In the genomic region with DNA sequence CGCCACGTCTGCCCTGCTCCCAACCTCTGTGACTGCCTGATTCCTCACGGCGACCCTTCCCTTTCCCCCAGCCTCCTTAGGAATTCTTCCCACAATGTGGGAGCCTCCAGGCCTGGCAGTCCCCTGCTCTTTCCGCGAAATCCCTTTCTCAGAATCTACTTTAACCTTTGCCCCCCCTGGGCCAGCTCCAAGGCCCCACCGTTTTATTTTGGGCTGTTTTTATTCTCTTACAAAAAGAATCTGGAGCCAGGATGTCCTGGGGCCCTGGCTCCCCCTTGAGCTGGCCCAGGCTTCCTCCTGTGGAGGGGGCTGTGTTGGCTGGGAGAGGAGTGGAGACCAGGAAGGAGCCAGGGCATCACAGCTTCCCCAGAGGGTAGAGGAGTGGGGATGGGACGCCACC, we compare ENCODE assay signal across 11 mouse cellular contexts.
DNase-seq lines count a peak whose midpoint lies in the region; ATAC-seq and TF ChIP-seq lines count a peak whose summit lies in the region.
"Had no signal": no experiment of that assay in that cellular context is flagged by ENCODE, and none has a peak within 500 bp of the region (broad histone marks: within the 10 kb centered on the region; RNA-seq: fewer than 3 reads in every experiment).

No protein-coding gene starts in this region.

- DNase-seq in heart, adult 8-10 months (ENCODE audit: low spot score) = no peak
- DNase-seq in lung, embryonic 14.5 days = no peak
- no peak for DNase-seq in lung, adult 18-20 months
- peak; percentile 35 for DNase-seq in heart, postnatal 0 days (ENCODE audit: low spot score)
- DNase-seq in kidney, postnatal 4 days = peak; percentile 69 to 73
- no peak for DNase-seq in spleen, adult 12 weeks (ENCODE audit: low spot score)
- DNase-seq in left cerebral cortex, postnatal 4 days = no peak
- DNase-seq: cerebellum, adult 11-12 months had no signal

- peaks cover 4% of the 10 kb centered on the region; the same call in 1 of the 2 replicates for H3K4me1 ChIP-seq in heart, embryonic 11.5 days (ENCODE audit: control insufficient read depth, insufficient read depth, low read length)
- no peaks in the 10 kb centered on the region for H3K4me1 ChIP-seq in lung, embryonic 14.5 days (ENCODE audit: insufficient read depth)
- no peaks in the 10 kb centered on the region for H3K4me1 ChIP-seq in heart, postnatal 0 days (ENCODE audit: control insufficient read depth, insufficient read depth)
- H3K4me1 ChIP-seq: intestine, embryonic 15.5 days had no signal

- TF ChIP-seq CTCF in lung, embryonic 14.5 days (IDR thresholded peaks at IDR 0.05; ENCODE audit: low read depth) = no peak
- no peak for TF ChIP-seq CTCF in heart, postnatal 0 days (IDR thresholded peaks at IDR 0.05; ENCODE audit: low read depth)

- H3K9ac ChIP-seq in heart, embryonic 11.5 days (ENCODE audit: low read depth, low read length) = peak overlapping the region; percentile 16; the same call in 1 of the 2 replicates
- no peak overlapping the region for H3K9ac ChIP-seq in lung, embryonic 14.5 days
- H3K9ac ChIP-seq in heart, postnatal 0 days (replicated peaks; ENCODE audit: low read depth, low read length) = no peak overlapping the region
- H3K9ac ChIP-seq: intestine, embryonic 15.5 days had no signal

- H3K27me3 ChIP-seq in heart, embryonic 11.5 days (ENCODE audit: control insufficient read depth, insufficient read depth, low read length) = no peaks in the 10 kb centered on the region
- H3K27me3 ChIP-seq in lung, embryonic 14.5 days (ENCODE audit: insufficient read depth, low read length) = no peaks in the 10 kb centered on the region
- no peaks in the 10 kb centered on the region for H3K27me3 ChIP-seq in heart, postnatal 0 days (ENCODE audit: control insufficient read depth, insufficient read depth, low read length)
- H3K27me3 ChIP-seq: CH12.LX; intestine, embryonic 15.5 days had no signal

- TF ChIP-seq EP300 in heart, postnatal 0 days (IDR thresholded peaks at IDR 0.05; ENCODE audit: low read depth) = peak; percentile 54; the same call in 1 of the 2 replicates

- H3K36me3 ChIP-seq in heart, embryonic 11.5 days (ENCODE audit: control insufficient read depth, insufficient read depth, low read length) = peaks cover 35% of the 10 kb centered on the region
- peaks cover 52% of the 10 kb centered on the region; the same call in 1 of the 2 replicates for H3K36me3 ChIP-seq in lung, embryonic 14.5 days (ENCODE audit: insufficient read depth)
- peaks cover 68% of the 10 kb centered on the region for H3K36me3 ChIP-seq in heart, postnatal 0 days (replicated peaks; ENCODE audit: control insufficient read depth, insufficient read depth, low read length)

- H3K4me2 ChIP-seq in heart, embryonic 11.5 days = no peak overlapping the region
- no peak overlapping the region for H3K4me2 ChIP-seq in lung, embryonic 14.5 days
- no peak overlapping the region for H3K4me2 ChIP-seq in heart, postnatal 0 days (ENCODE audit: low read depth, low read length)
- H3K4me2 ChIP-seq: intestine, embryonic 15.5 days had no signal

- 71% methylated on average over 8 of the region's 8 CpGs for WGBS in heart, embryonic 11.5 days (ENCODE audit: insufficient replicate concordance)
- WGBS in lung, embryonic 14.5 days = 64% methylated on average over 8 of the region's 8 CpGs
- WGBS in heart, postnatal 0 days = 50% methylated on average over 8 of the region's 8 CpGs

- no peak overlapping the region for H3K27ac ChIP-seq in heart, embryonic 11.5 days (ENCODE audit: low read depth, low read length)
- no peak overlapping the region for H3K27ac ChIP-seq in lung, embryonic 14.5 days (ENCODE audit: low read depth)
- H3K27ac ChIP-seq in heart, postnatal 0 days (ENCODE audit: low read depth) = peak overlapping the region; percentile 57
- H3K27ac ChIP-seq: intestine, embryonic 15.5 days had no signal

- 0 out of 2 replicates have a peak, but pooled peaks have one; percentile 12 for ATAC-seq in heart, embryonic 11.5 days (replicated peaks; ENCODE audit: insufficient number of reproducible peaks, low FRiP score, low TSS enrichment)
- ATAC-seq in lung, embryonic 14.5 days (ENCODE audit: insufficient read depth) = 0 out of 2 replicates have a peak, but pooled peaks have one; percentile 22
- ATAC-seq in heart, postnatal 0 days (ENCODE audit: insufficient read depth, low read depth) = peak; percentile 63
- ATAC-seq: intestine, embryonic 15.5 days had no signal

- no peaks in the 10 kb centered on the region for H3K9me3 ChIP-seq in heart, embryonic 11.5 days (replicated peaks; ENCODE audit: control insufficient read depth, low read length)
- no peaks in the 10 kb centered on the region for H3K9me3 ChIP-seq in lung, embryonic 14.5 days (ENCODE audit: low read depth, low read length)
- no peaks in the 10 kb centered on the region for H3K9me3 ChIP-seq in heart, postnatal 0 days (replicated peaks; ENCODE audit: control insufficient read depth, low read length)
- H3K9me3 ChIP-seq: intestine, embryonic 15.5 days had no signal

- no peak overlapping the region for H3K4me3 ChIP-seq in heart, embryonic 11.5 days (ENCODE audit: low read depth, low read length)
- H3K4me3 ChIP-seq in lung, embryonic 14.5 days (ENCODE audit: low read depth, low read length) = no peak overlapping the region
- H3K4me3 ChIP-seq in heart, postnatal 0 days (ENCODE audit: low read depth, low read length) = no peak overlapping the region
- H3K4me3 ChIP-seq: intestine, embryonic 15.5 days had no signal

- intact Hi-C loops in left cerebral cortex, postnatal 4 days (cut with DNase I) = no loop called here

Comparison
In these comparisons a context has a peak if more than half of its experiments do, and no peak if none do; other contexts are left out.
1. DNase-seq: peak in heart, postnatal 0 days (single experiment) and kidney, postnatal 4 days (2 of 2); none in heart, adult 8-10 months (single experiment), lung, embryonic 14.5 days (single experiment), lung, adult 18-20 months (0 of 2), spleen, adult 12 weeks (single experiment) and left cerebral cortex, postnatal 4 days (single experiment).
2. ATAC-seq: peak in every context shown above with its lines; median percentile 63 in heart, postnatal 0 days; 22 in lung, embryonic 14.5 days; 12 in heart, embryonic 11.5 days.